Mouse (Mus musculus) Muller cell, postnatal 12 days (primary cell): ENCODE measurements around the gene Myadml2.
"Not testable (repeated sequence)": the region's sequence is repeated elsewhere in the genome, so short reads cannot be mapped to it uniquely, and the experiment has no call there.

Experiments
- DNase-seq: peaks from one replicate; pipeline ENCODE4 v3.0.0-alpha.2; 2015; ENCODE audit errors: inconsistent ontology term

The Myadml2 gene

DNA sequence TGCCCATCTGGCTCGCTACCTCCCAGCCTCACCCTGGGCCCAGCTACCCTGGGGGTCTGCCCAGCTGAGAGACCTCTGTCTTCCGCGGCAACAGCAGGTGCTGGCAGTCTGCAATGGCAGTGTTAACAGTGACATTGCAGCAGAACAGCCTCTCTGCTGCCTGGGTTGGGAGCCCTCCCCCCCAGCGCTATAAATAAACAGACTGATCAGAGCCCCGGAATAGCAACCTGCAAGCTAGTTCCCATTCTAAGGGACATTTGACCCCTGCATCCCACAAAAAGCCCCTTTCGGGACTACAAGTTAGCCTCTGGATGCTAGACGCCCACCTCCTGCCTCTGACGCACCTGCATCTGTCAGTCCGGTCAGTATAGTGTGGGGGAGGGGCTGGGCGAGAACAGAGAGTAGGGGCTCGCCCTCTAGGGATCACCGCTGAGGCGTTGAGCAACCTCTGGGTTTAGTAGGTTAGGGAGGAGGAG lies at the start of gene Myadml2:
TSS of gene Myadml2 (minus strand) at position 158 of the 476 bp plus-strand sequence.
- peak; percentile 24 for DNase-seq

DNA sequence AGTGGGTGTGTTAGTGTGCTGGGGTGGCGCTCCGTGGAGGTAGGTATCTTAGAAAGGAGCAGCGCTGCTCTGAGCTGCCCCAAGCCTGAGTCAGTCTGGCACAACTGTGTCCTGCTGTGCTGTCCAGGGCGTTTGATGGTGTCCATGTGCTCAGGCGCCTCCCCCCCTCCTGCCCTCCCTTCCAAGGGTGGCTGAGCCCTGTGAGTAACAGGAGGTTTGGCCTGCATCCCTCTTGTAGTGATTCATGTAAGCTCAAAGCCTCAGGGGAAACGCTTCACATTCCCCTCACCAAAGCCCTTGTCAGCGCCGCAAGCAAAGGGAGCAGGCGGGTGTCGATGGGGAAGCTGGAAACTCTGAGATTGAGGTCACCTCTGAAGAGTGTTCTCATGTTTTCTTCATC lies 49.8 kb upstream of the Myadml2 start:
- peak; percentile 99 for DNase-seq

DNA sequence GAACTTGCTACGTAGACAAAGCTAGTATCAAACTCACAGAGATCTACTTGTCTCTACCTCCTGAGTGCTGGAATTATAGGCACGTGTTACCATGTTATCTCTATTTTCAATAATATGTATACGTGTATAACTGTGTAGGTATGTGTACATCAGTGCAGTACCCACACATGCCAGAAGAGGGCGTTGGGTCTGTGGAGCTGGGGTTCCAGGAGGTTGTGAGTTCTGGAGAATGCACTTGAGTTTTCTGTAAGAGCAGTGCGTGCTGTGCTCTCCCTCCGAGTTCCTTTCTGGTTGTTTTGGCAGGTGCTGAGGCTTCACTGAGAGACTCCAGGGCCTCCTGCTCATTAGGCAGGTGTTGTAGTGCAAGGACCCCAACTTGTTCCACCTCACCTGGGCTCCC lies 48.6 kb upstream of the Myadml2 start:
- DNase-seq, result no peak

DNA sequence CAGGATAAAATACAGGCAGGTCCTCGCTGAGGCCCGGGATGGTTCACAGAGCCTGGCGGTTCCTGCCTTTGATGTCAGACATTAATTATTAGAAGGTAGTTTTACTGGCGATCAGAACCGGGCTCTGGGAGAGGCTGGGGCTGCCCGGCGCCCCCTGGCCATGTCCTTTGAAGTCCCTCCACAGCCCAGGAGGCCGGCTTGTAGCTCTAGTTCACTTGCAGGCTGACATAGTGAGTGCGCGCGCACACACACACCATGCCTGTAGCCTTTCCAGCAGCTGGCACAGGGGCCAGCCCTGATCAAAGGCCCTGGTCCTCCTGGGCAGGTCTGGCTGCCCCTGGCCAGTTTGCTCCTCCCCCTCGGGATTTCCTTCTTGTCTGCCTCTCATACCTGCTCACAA lies 47.7 kb upstream of the Myadml2 start:
- DNase-seq, result no peak

DNA sequence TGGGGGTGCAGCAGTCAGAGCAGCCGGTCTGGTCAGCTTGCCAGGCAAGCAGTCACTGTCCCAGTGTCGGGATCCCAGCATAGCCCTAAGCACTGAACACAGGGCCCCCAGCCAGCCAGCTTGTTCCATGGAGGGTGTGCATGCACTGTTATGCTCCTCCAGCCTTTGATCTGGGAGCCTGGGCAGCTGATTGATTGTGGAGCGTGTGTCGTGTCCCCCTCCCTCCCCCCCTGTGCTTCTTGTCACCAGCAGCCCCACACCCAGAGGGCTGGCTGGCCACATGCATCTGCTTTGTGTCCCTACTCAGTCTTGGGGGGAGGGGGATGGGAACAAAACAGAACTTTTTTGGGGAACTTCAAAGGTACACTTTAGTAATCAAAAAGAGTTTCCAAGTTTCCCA lies 47.2 kb upstream of the Myadml2 start:
- DNase-seq, result peak; percentile 74

DNA sequence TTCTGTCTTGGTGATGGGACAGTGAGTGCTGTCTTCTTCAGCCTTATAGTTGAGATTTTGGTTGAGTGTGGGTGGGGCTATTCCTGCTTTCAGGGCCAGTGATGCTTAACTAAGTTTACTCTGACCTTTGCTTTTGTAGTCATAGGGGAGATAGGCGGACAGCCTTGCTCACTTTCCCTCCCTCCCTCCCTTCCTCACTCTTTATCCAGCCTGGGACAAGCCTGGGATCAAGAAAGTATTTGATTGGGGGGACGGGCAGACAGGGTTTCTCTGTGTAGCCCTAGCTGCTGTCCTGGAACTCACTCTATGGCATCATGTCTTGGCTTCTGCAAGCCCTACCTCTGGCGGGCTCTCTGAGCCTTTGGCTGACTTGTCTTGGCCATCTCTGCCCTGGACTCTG lies 45.5 kb upstream of the Myadml2 start:
- no peak for DNase-seq

DNA sequence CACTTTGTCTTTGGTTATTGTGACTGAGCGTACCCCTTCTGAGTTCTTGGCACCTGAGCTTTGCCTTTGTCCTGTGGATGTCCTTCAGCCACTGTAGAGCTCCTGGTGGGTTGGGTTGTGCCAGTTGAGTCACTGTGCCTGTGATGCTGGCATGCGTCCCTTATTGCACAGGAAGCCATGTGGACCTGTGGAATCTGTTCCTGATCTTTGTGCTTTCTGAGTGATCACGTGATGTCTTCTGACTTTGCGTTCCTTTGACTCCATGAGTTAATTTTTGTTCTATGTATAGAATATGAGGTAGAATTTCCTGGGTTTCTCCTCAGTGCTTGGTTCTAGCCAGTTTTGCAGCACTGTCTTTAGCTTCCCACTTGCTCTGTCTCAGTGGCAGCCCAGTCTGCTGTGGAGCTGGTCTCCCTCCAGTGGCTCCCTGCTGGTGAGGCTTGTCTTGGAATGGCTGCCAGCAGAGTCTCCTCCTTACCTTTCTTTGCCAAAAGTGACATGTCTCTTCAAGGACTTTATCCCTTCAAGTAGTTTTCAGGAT lies 44.6 kb upstream of the Myadml2 start:
- no peak for DNase-seq

DNA sequence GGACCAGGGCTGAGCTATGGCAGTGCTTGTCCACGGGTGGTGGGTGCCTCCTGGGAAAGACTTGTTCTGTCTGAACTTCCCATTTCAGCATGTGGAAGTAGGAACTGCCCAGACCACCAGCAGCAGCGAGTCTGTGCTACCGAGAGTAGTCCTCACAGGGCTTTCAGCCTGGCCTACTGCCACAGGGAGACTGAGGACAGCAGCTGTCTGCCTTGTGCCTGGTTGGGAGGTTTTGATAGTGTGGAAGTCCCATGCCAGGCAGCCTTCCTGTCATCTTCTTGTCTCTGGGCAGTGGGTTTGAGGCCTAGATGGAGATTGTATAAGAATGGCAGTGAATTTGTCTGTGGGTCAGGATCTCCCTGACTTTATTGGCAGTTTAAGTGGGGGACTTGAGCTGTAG lies 41.4 kb upstream of the Myadml2 start:
- DNase-seq, result no peak

DNA sequence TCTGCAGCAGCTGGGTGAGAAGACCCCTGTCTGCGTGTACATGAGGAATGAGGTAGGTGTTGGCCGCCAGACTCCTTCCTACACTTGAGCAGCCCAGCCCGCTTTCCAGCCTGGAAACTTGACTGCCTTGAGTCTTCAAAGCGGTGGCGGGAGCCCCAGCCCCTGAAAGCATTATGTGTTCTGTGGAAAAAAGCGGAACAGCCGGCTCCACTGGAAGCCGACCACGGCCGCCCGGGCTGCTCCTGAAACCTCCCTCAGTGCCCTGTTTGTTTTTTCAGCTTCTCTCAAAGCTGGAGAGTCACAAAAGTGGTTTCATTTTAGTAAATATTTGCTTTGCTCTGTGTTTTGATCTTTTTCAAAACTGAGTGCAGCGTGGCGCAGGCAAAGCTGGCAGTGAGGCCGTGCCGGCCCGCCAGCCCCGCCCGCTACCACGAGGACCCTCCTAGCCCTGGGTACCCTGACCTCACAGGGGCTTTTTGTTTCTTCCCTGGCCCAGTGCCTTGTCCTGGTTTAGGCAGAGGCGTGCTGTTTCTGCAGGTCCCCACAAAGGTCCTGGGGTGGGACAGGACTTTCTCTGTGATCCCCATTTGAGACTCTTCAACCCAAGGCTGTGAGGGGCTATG lies 38.8 kb upstream of the Myadml2 start:
- DNase-seq, result no peak

DNA sequence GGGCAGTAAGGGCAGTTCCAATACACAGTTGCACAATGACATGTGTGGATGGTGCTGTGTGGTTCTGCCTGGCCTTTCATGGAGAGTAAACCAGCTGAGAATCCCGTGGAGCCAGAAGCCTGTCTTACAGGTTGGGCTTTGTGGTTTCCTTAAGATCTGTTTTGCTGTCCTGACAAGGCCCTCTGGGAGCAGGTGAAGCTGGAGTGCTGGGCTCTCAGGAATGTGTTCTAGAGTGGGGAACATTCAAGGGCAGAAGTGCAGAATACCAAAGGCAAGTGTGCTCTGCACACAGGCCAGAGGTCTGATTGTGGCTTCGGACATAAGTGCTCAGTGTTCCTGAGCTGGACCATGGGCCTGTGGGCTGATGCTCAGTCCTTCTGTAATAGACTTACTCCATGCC lies 36.7 kb upstream of the Myadml2 start:
- no peak for DNase-seq

DNA sequence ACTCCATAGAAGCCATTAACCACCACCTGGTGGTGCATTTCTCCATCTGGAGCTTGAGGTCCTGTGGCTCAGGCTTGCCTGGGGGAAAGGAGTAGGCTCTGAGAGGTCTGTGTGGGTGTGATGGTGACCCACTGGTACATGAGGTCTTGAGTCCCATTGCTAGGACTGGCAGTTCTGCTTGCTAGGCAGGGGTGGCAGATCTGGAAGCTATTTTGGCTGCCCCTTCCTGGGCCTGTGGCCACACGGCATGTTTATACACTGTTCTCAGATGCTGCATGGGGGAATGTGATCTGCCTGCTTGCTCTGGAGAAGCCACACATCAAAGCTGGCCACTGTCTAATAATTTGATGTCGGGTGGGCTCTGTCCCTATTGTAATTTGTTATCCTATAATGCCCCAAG lies 36.1 kb upstream of the Myadml2 start:
- DNase-seq, result no peak

DNA sequence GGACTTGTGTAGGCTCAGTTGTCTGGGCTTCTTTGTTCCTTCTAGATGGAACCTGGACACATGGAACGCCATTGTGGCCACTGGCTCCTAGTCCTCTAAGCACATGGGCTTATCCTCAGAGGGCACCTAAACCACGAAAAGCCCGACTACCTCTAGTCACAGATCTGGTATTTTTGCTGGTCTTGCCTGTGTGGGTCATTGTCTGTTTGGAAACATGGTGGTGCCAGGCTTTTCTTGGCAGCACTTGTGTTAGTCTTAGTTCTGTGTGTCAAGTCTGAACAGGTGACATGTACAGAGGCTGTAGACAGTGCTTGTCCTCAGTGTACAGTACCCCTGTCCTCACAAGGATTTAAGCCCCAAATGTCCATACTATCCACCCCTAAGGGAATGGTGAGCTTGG lies 35.6 kb upstream of the Myadml2 start:
- no peak for DNase-seq

DNA sequence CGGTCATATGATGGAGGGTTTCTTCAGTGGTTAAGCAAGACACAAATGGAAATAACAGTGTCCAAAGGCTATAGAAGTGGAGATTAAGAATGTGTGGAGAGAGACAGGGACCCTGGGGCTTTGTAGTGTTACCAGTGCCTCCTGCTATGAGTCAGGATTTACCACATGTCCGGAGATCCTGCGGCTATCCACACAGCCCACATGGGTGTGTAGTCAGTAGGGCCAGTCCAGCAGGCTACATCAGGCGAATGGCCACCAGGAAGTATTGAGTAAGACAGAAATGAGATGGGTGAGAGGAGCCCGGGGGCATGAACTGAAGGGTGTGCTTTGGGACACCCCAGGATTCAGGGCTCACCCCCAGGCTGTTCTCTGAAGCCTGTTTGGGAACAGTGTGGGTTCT lies 34.7 kb upstream of the Myadml2 start:
- no peak for DNase-seq

DNA sequence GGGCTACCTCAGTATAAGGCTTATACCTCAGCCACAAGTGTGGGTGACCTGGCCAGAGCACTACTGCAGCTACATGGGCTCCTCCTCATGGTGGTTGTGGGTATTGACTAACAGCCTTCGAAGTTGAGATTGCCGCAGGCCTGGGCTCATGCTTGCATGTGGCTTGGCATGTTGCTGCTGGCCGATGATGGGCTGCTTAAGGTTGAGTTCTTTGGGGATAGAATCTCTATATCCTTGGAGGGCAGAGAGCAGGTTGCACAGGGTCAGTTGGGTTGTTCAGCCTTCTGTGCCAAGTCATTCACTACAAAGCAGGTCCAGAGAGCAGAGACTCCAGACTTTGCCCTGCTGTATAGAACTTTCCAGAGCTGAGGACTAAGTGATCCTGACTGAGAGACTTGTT lies 32.0 kb upstream of the Myadml2 start:
- DNase-seq, result no peak

DNA sequence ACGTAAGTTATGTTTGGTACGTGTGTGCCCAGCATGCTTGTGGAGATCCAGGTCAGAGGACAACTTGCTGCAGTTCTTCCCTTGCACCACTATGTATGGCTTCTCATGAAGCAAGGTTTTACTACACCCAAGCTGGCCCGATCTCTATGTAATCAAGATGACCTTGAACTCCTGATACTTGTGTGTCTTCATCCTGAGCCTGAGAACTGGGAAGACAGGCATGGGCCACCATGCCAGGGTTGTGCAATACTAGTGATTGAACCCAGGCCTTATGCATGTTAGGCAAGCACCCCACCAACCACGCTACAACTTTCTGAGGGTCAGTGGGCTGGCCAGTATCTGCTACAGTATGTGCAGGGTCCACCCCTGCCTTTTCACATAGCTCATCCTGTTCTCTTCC lies 29.0 kb upstream of the Myadml2 start:
- no peak for DNase-seq

DNA sequence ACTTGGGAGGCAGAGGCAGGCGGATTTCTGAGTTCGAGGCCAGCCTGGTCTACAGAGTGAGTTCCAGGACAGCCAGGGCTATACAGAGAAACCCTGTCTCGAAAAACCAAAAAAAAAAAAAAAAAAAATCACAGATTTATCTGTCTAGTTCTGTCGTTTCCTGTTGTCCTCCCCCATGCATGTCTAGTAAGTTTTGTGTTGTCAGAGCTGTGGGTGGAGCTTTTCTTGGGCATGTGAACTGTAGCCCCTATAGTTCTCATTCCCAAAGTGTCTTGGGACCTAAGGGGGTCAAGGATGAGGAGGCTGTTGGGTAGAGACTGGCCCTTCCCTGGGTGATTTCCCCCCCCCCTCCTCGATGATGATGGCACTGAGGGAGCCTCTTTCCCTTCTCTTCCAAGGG lies 27.9 kb upstream of the Myadml2 start:
- DNase-seq, result not testable (repeated sequence)

DNA sequence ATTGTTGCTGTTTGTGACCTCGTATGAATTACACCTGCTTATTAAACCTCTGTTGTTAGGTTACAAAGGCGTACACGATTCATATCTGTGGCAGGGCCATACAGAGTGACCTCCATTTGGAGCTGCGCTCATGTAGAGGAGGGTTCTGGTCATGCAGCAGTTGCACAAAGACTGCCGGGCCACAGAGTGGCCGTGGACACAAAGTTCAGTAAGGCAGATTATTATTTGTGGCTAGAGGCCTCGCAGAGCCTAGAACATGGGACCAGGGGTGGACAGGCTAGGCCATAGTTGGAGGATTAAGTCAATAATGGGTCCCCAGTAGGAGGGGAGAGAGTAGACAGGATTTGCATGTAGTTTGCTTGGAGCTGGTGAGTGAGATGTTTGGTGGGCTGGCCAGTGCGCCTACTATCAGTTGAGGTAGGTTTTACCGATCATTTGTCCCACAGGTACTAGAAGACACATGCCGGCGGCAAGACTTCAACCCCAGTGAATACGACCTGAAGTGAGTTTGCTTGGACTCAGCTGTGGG lies 25.7 kb upstream of the Myadml2 start:
- no peak for DNase-seq

DNA sequence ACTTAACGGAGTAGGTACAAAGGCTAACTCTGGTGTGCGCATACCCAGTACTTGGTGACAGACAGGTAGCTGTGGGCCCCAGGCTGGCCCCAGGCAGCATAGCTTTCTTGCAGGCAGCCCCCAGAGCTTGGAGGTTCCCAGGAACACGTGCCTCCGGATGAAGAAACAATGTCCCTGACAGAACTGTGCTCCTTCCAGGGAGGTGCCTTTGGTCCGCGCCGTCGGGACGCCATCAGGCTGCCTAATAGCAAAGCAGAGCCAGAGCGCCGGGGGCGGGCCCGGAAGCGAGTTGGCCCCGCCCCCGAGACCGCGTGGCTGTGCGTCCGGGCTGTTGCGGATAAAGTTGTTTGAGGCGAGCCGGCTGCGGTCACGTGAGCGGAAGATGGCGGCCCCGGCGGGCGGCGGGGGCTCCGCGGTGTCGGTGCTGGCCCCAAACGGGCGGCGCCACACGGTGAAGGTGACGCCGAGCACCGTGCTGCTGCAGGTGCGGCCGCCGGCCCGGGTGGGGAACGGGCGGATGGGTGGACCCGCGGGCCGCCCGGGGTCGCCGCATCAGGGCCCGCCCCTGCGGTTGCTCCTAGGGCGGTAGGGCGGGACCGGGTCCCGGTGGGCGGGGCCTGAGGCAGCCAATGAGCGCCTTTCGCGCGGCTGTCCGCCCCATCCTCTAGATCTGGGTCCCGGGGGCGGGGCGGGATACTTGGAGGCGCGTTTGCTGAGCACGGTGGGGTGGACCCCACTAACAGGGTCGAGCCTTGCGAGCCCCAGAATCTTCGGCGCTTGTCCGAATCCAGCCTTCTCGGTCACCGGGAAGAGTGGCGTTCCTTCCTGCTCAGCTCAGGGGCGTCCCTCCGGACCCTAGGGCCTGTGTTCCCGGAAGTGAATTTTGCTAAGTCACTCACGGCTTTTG lies 25.0 kb upstream of the Myadml2 start, which contains the start of gene Aspscr1:
TSS of gene Aspscr1 (plus strand) at position 287 of the 907 bp plus-strand sequence.
- DNase-seq, result peak; percentile 99

DNA sequence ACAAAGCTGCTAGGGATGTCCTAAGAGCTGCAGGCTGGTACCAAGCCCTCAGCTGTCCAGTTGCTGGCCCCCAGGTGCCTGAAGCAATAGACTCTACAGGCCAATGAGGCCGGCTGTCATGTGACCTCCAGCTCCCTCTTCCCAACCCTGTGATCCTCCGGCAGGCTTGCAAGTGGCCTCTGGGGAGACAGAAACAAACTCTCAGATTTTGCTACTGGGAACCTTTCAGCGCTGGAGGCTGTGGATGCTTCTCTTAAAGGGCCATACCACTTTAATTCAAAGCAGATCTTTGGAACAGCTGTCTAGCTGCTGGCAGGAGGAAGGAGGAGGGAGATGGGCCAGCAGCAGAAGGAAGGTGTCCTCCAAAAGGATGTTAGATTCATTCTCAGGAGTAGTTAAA lies 18.7 kb upstream of the Myadml2 start:
- no peak for DNase-seq

DNA sequence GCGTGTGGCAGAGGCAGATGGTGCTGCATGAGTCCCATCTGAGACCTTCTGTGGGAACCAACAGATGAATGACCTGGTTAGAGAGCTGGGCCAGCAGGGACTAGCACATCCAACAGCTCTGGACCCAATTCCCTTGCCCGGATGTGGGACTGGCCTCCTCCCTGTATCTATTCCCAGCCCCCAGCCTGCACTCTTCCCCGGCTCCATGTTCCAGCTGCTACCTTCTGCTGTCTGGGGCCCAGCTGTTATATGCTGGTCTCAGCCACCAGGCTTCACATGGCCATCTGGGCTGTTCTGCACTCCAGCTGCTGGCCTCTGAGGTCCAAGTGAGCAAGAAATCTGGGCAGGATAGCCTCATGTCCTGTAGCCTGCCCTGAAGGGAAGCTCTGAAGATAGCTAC lies 17.4 kb upstream of the Myadml2 start:
- no peak for DNase-seq

DNA sequence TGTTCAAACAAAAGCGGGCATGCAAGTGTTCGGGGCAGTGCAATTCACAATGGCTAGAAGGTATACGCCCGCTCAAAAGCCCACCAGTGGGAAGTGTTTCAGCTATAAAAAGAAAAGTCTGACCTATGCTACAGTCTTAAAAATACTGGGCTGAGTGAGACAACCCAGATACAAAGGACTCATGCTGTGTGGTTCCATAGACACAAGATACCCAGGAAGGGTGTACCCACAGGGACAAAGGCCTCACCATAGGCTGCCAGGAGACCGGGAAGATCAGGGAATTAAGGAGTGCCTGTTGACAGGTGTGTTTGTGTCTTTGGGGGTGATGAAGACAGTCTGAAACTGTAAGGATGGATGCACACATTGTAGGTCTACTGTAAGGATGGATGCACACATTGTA lies 15.8 kb upstream of the Myadml2 start:
- no peak for DNase-seq

DNA sequence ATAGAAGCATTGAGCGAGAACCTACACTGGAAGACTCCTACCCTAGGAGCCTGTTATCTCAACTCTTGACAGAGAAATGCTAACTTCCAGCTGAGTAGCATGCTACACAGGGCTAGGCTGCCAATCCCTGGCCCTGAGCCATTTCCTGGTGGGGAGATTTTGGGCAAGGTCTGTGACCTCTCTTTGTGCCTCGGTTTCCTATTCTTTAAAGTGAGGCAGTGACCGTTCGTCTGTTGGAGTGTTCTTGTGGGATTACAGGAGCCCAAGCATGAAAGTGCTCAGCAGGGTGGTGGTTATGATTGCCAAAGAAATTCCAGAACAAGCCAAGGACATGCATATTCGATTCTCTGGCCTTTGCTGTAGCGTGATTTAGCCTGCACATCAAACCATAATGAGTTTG lies 14.8 kb upstream of the Myadml2 start:
- peak; percentile 83 for DNase-seq

DNA sequence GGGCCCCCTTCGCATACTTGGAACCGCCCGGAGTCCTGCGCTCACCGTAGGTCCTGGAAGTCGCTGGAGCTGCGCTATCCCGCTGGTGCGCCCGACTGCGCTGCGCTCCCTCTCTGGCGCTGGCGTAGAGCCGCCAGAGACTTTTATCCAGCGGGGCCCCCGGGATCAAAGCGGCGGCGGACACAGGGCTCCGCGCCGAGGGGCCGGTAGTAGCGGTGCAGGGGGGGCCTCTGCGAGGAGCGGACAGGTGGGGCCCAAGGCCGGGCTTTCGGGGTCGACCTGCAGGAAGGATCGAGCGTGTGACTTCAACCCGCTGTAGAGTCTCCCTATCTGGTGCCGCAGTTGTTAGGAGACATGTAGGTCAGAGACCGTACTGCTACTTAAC lies 13.1 kb upstream of the Myadml2 start, which contains the start of gene Notum:
TSS of gene Notum (minus strand) at position 100 of the 385 bp plus-strand sequence.
- DNase-seq, result no peak
